Mouse (Mus musculus): ENCODE measurements around the gene Ifna16. TPM values are rescaled to one million over a fixed set of nuclear protein-coding genes. Genes with fewer than 3 reads are reported as not detected.

The Ifna16 gene
- total RNA-seq, 2 experiments from 2014 or later = not detected

- DNase-seq (ENCODE audit: low spot score in 2 of 2) = no peak
Observed at GRCm38 (mm10) chr4:88644359-88644758, 32.4 kb downstream of the Ifna16 start, which contains the start of gene Ifna13. TSS of gene Ifna13 (minus strand) at chr4:88644459.

GRCm38 (mm10) chr4:88642526-88642925, 34.2 kb downstream of the Ifna16 start:
- DNase-seq (ENCODE audit: low spot score in 2 of 2) = no peak

- peak; percentile 90 to 95 for DNase-seq (ENCODE audit: low spot score in 2 of 2)
Observed at GRCm38 (mm10) chr4:88641077-88641831, 35.5 kb downstream of the Ifna16 start.

- DNase-seq (ENCODE audit: low spot score in 2 of 2) = no peak
Observed at GRCm38 (mm10) chr4:88640704-88641076, 36.0 kb downstream of the Ifna16 start.

GRCm38 (mm10) chr4:88634311-88634710, 42.4 kb downstream of the Ifna16 start, which contains the start of gene C87499:
TSS of gene C87499 (minus strand) at chr4:88634411.
- no peak for DNase-seq (ENCODE audit: low spot score in 2 of 2)

Other genes with a start within 250 kb of the Ifna16 start
- 1 to 10 TPM; 4.4 to 5.3 TPM for gene Hacd4, start 238.0 kb downstream of the Ifna16 start, total RNA-seq (2021)
- gene Ifnb1, start 154.2 kb downstream of the Ifna16 start, total RNA-seq (2021) = not detected
- not detected for gene Ifna15, start 118.7 kb downstream of the Ifna16 start, total RNA-seq (2021)
- not detected for gene Ifna14, start 105.1 kb downstream of the Ifna16 start, total RNA-seq (2021)
- not detected for gene Ifna9, start 84.5 kb downstream of the Ifna16 start, total RNA-seq (2021)
- not detected for gene Ifna12, start 73.5 kb downstream of the Ifna16 start, total RNA-seq (2021)
- not detected for gene C87499, start 42.5 kb downstream of the Ifna16 start, total RNA-seq (2021)
- gene Ifna13, start 32.5 kb downstream of the Ifna16 start, total RNA-seq (2021) = not detected
- not detected for gene Ifna2, start 7.0 kb upstream of the Ifna16 start, total RNA-seq (2021)
- not detected for gene Ifnab, start 14.4 kb upstream of the Ifna16 start, total RNA-seq (2021)
- gene Gm26566, start 44.9 kb upstream of the Ifna16 start, total RNA-seq (2021) = under 1 TPM in 1 of 2 experiments, not detected in 1; 0.98 TPM
- 10 to 100 TPM; 81.9 to 94.2 TPM for gene Klhl9, start 45.5 kb upstream of the Ifna16 start, total RNA-seq (2021)
- not detected for gene Gm13271, start 77.9 kb upstream of the Ifna16 start, total RNA-seq (2021)
- not detected for gene Gm13283, start 83.2 kb upstream of the Ifna16 start, total RNA-seq (2021)
- gene Gm13290, start 96.9 kb upstream of the Ifna16 start, total RNA-seq (2021) = not detected
- gene Gm13289, start 100.0 kb upstream of the Ifna16 start, total RNA-seq (2021) = not detected
- not detected for gene Gm13272, start 102.9 kb upstream of the Ifna16 start, total RNA-seq (2021)
- not detected for gene Ifnz, start 105.2 kb upstream of the Ifna16 start, total RNA-seq (2021)
- not detected for gene Gm13276, start 108.8 kb upstream of the Ifna16 start, total RNA-seq (2021)
- gene Gm13277, start 111.7 kb upstream of the Ifna16 start, total RNA-seq (2021) = not detected
- not detected for gene Gm13278, start 114.6 kb upstream of the Ifna16 start, total RNA-seq (2021)
- not detected for gene Gm13275, start 117.6 kb upstream of the Ifna16 start, total RNA-seq (2021)
- gene Gm13279, start 120.5 kb upstream of the Ifna16 start, total RNA-seq (2021) = not detected
- gene Gm13285, start 122.7 kb upstream of the Ifna16 start, total RNA-seq (2021) = under 1 TPM; 0.37 to 0.54 TPM
- not detected for gene Gm13287, start 126.3 kb upstream of the Ifna16 start, total RNA-seq (2021)
- not detected for gene Gm13288, start 128.6 kb upstream of the Ifna16 start, total RNA-seq (2021)
- not detected for gene Ifna7, start 139.3 kb upstream of the Ifna16 start, total RNA-seq (2021)
- not detected for gene Ifna11, start 143.0 kb upstream of the Ifna16 start, total RNA-seq (2021)
- gene Ifna6, start 150.5 kb upstream of the Ifna16 start, total RNA-seq (2021) = not detected
- not detected for gene Ifna5, start 158.6 kb upstream of the Ifna16 start, total RNA-seq (2021)
- gene Ifna4, start 164.9 kb upstream of the Ifna16 start, total RNA-seq (2021) = not detected
- not detected for gene Ifna1, start 173.2 kb upstream of the Ifna16 start, total RNA-seq (2021)
- not detected for gene Ifne, start 203.3 kb upstream of the Ifna16 start, total RNA-seq (2021)

All from gastrocnemius, postnatal 4 days (tissue).